Mouse (Mus musculus) neural tube, embryonic 15.5 days (tissue): ENCODE results near the gene Xaf1. TPM values are rescaled to one million over a fixed set of nuclear protein-coding genes. Genes with fewer than 3 reads are reported as not detected.

Experiments used
- ATAC-seq: fragments of 200-750 bp; cut with Nextera tagmentation; 2 replicates; pipeline ENCODE4 v1.8.0; 2017; ENCODE audit warnings: mild to moderate bottlenecking, moderate TSS enrichment, moderate library complexity; ENCODE audit not compliant: low FRiP score
- H3K27ac ChIP-seq: fragments of 300-500 bp; sonication (generic); replicated peaks from 2 replicates; pipeline ENCODE4 v1.5.1; 2015; ENCODE audit warnings: mild to moderate bottlenecking, inconsistent platforms
- H3K27me3 ChIP-seq: fragments of 300-500 bp; sonication (generic); replicated peaks from 2 replicates; pipeline ENCODE4 v1.6.1; 2015; ENCODE audit warnings: inconsistent platforms
- H3K36me3 ChIP-seq: fragments of 300-500 bp; sonication (generic); 2 replicates; pipeline ENCODE4 v1.6.1; 2015; ENCODE audit warnings: inconsistent platforms
- H3K4me1 ChIP-seq: fragments of 300-500 bp; sonication (generic); 2 replicates; pipeline ENCODE4 v1.6.1; 2015; ENCODE audit warnings: inconsistent platforms
- H3K4me2 ChIP-seq: fragments of 300-500 bp; sonication (generic); 2 replicates; pipeline ENCODE4 v1.6.1; 2015; ENCODE audit warnings: inconsistent platforms, mild to moderate bottlenecking, moderate library complexity
- H3K4me3 ChIP-seq: fragments of 300-500 bp; sonication (generic); replicated peaks from 2 replicates; pipeline ENCODE4 v1.5.1; 2015; ENCODE audit warnings: mild to moderate bottlenecking, inconsistent platforms
- H3K9ac ChIP-seq: fragments of 300-500 bp; sonication (generic); replicated peaks from 2 replicates; pipeline ENCODE4 v1.6.1; 2015; ENCODE audit warnings: mild to moderate bottlenecking, inconsistent platforms
- H3K9me3 ChIP-seq: fragments of 300-500 bp; sonication (generic); replicated peaks from 2 replicates; pipeline ENCODE4 v1.6.1; 2016; ENCODE audit warnings: inconsistent platforms
- WGBS: fragments of 180-500 bp; shearing (Covaris S2); methylation state at CpG from one replicate; pipeline ENCODE4 v1.1.7; 2015; ENCODE audit warnings: mixed read lengths; 5-methylcytosine and 5-hydroxymethylcytosine counted together
- polyA plus RNA-seq: library from polyadenylated mRNA; unstranded; fragments of >200 nt; fragmentation: Nextera tagmentation; extraction: Ambion mirVana; gene quantifications from 2 replicates; pipeline ENCODE4 v1.2.1, GENCODE M21; 2015

The Xaf1 gene
- polyA plus RNA-seq, 1 experiment from 2014 or later: 3.0 TPM

DNA sequence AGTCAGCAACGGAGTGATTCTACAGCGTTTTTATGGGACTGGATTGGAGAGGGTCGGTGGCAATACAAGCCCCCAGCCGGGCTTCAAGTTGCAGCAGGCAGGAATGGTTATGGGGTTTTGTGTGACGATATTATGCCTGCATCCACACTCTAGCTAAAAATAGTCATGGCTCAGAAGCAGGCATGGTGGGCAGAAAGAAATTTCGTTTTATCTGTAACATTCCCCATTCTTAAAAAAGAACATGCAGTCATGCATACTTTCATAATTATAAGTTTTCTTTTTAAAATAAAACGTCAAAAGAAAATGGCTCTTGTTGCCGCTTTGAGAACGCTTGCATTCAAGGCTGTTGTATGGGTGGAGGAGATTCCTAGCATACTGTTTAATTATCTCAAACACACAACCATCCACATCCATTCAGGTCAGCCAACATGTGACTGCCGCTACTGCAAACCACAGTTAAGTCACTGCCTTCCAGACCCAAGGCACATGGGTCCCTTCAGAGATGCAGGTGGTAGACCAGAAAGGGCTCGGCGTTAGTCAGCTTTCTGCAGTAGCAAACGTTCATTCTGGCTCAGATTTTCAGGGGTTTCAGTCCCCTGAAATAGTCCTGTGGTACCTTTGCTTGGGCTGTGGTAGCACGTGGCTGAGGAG lies 16.8 kb upstream of the Xaf1 start:
- Histone ChIP-seq H3K9me3 (no peaks in the 10 kb centered on the region), H3K4me1 (no peaks in the 10 kb centered on the region), H3K4me3 (no peak overlapping the region), H3K4me2 (no peak overlapping the region), H3K36me3 (no peaks in the 10 kb centered on the region), H3K27ac (no peak overlapping the region), H3K9ac (no peak overlapping the region), H3K27me3 (no peaks in the 10 kb centered on the region)
- 84% methylated on average over 14 of the region's 14 CpGs for WGBS
- no peak for ATAC-seq

GRCm38 (mm10) chr11:72285971-72286480 lies 15.4 kb upstream of the Xaf1 start:
- WGBS: 79% methylated on average over 6 of the region's 6 CpGs
- no peak overlapping the region for H3K4me3 ChIP-seq
- H3K9ac ChIP-seq: no peak overlapping the region
- no peaks in the 10 kb centered on the region for H3K4me1 ChIP-seq
- no peak overlapping the region for H3K4me2 ChIP-seq
- no peaks in the 10 kb centered on the region for H3K36me3 ChIP-seq
- no peak for ATAC-seq
- H3K9me3 ChIP-seq: no peaks in the 10 kb centered on the region
- H3K27ac ChIP-seq: no peak overlapping the region
- no peaks in the 10 kb centered on the region for H3K27me3 ChIP-seq

GRCm38 (mm10) chr11:72286651-72287050 lies 14.8 kb upstream of the Xaf1 start:
- Histone ChIP-seq H3K4me1 (no peaks in the 10 kb centered on the region), H3K4me3 (no peak overlapping the region), H3K4me2 (no peak overlapping the region), H3K27me3 (no peaks in the 10 kb centered on the region), H3K36me3 (no peaks in the 10 kb centered on the region), H3K9ac (no peak overlapping the region), H3K9me3 (no peaks in the 10 kb centered on the region), H3K27ac (no peak overlapping the region)
- ATAC-seq: no peak
- WGBS: 87% methylated on average over 3 of the region's 3 CpGs

DNA sequence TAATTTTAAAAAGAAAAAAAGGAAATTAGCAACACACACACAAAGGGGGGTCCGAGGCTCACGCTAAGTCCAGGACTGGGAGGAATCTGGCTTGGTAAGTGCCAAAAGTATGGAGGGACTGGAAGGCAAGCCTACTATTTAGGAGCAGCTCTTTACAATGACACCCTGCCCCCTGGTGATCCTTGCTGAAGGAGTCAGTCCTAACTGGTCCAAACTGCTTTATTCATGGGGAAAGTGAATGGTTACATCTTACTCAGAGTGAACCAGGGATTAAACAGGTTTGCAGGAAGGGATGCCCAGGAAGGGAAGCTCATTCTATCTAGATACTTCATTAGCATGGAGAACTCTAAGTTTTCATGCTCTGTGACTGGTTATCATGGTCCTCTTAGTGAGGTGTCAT lies 14.3 kb upstream of the Xaf1 start:
- 92% methylated on average over 2 of the region's 2 CpGs for WGBS
- Histone ChIP-seq H3K4me1 (no peaks in the 10 kb centered on the region), H3K4me2 (no peak overlapping the region), H3K36me3 (no peaks in the 10 kb centered on the region), H3K27me3 (no peaks in the 10 kb centered on the region), H3K9me3 (no peaks in the 10 kb centered on the region), H3K9ac (no peak overlapping the region), H3K4me3 (no peak overlapping the region), H3K27ac (no peak overlapping the region)
- no peak for ATAC-seq

DNA sequence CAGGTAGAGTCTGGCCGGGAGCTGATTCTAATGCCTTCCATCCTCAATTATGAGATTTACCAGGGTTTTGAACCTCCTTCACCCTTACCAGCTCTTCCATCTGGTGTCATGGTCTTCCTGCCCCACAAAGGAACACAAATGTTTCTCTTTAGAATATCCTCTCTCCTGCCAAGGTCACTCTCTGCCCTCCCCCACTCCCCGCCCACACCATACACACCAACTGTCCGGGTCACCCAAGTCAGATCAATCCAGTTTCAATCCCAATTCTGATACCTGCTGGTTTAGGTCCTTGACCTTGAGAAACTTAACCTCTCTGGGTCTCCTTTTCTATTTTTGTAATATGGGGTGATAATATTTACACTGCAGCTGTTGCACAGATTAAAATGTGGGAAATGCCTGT lies 13.9 kb upstream of the Xaf1 start:
- Histone ChIP-seq H3K27ac (no peak overlapping the region), H3K4me2 (no peak overlapping the region), H3K9ac (no peak overlapping the region), H3K36me3 (no peaks in the 10 kb centered on the region), H3K4me3 (no peak overlapping the region), H3K4me1 (no peaks in the 10 kb centered on the region), H3K27me3 (no peaks in the 10 kb centered on the region), H3K9me3 (no peaks in the 10 kb centered on the region)
- no peak for ATAC-seq
- WGBS: 93% methylated on average over 3 of the region's 3 CpGs

DNA sequence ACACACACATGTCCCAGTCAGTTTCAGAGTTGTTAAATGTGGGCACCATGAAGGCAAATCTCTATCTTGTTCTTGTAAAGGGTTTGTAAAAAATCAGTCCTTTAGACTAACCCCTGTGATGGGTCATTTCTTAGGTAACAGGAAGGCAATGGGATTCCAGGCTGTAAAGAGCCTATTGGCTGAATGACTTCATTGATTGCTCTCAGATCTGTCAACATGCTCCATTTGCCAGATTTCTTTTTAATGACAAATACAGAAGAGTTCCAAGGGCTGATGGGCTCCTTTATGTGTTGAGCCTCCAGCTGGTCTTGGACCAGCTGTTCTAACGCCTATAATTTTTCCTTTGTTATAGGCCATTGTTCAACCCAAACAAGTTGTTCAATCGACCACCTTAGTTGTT lies 8.3 kb upstream of the Xaf1 start:
- no peak overlapping the region for H3K4me3 ChIP-seq
- 68% methylated on average over 2 of the region's 2 CpGs for WGBS
- ATAC-seq: no peak

GRCm38 (mm10) chr11:72302230-72302629 lies 801 bp downstream of the Xaf1 start:
- Histone ChIP-seq H3K4me3 (no peak overlapping the region), H3K4me1 (no peaks in the 10 kb centered on the region), H3K36me3 (no peaks in the 10 kb centered on the region), H3K9me3 (no peaks in the 10 kb centered on the region), H3K9ac (no peak overlapping the region), H3K27me3 (no peaks in the 10 kb centered on the region), H3K4me2 (peak overlapping the region; percentile 23), H3K27ac (no peak overlapping the region)
- 77% methylated on average over 7 of the region's 7 CpGs for WGBS
- no peak for ATAC-seq

More for the DNA sequence above, 8.3 kb upstream of the Xaf1 start:
- Histone ChIP-seq H3K4me1 (no peaks in the 10 kb centered on the region), H3K27ac (no peak overlapping the region), H3K9ac (no peak overlapping the region), H3K36me3 (no peaks in the 10 kb centered on the region), H3K27me3 (no peaks in the 10 kb centered on the region), H3K9me3 (no peaks in the 10 kb centered on the region), H3K4me2 (no peak overlapping the region)

DNA sequence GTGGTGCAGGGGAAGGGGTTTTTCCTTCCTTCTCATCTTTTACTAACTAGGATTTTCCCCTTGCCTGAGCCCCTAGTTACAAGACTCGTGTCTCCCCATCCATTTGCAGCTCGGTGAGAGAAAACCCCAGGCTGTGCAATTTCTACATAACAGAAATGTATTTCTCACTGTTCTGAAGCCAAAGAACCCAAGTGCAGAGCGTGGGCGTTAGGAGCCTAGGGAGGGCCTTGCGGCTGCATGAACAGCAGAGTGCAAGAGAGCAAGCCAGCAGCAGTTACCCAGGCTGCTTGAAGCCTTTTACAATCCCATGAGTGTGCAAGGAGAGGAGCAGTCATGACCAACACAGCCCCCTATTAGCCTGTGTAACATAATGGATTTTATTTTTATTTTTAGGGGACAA lies 6.0 kb downstream of the Xaf1 start:
- Histone ChIP-seq H3K9ac (no peak overlapping the region), H3K9me3 (no peaks in the 10 kb centered on the region), H3K36me3 (no peaks in the 10 kb centered on the region), H3K4me1 (no peaks in the 10 kb centered on the region), H3K4me2 (no peak overlapping the region), H3K27me3 (no peaks in the 10 kb centered on the region), H3K27ac (no peak overlapping the region), H3K4me3 (no peak overlapping the region)
- 90% methylated on average over 5 of the region's 5 CpGs for WGBS
- no peak for ATAC-seq

GRCm38 (mm10) chr11:72308982-72309381 lies 7.6 kb downstream of the Xaf1 start:
- Histone ChIP-seq H3K27me3 (peaks cover 8% of the 10 kb centered on the region), H3K9ac (no peak overlapping the region), H3K27ac (no peak overlapping the region), H3K4me3 (no peak overlapping the region), H3K36me3 (no peaks in the 10 kb centered on the region), H3K4me2 (no peak overlapping the region), H3K4me1 (no peaks in the 10 kb centered on the region; the same call in 1 of the 2 replicates), H3K9me3 (no peaks in the 10 kb centered on the region)
- 79% methylated on average over 2 of the region's 2 CpGs for WGBS
- no peak for ATAC-seq

GRCm38 (mm10) chr11:72310491-72310890 lies 9.1 kb downstream of the Xaf1 start:
- H3K4me3 ChIP-seq: no peak overlapping the region
- no peaks in the 10 kb centered on the region for H3K36me3 ChIP-seq
- no peak overlapping the region for H3K4me2 ChIP-seq
- H3K9ac ChIP-seq: no peak overlapping the region
- no peak overlapping the region for H3K27ac ChIP-seq
- WGBS: 89% methylated on average over 4 of the region's 4 CpGs
- H3K9me3 ChIP-seq: no peaks in the 10 kb centered on the region
- peaks cover 23% of the 10 kb centered on the region for H3K27me3 ChIP-seq
- ATAC-seq: no peak
- peaks cover 5% of the 10 kb centered on the region; the same call in 1 of the 2 replicates for H3K4me1 ChIP-seq

DNA sequence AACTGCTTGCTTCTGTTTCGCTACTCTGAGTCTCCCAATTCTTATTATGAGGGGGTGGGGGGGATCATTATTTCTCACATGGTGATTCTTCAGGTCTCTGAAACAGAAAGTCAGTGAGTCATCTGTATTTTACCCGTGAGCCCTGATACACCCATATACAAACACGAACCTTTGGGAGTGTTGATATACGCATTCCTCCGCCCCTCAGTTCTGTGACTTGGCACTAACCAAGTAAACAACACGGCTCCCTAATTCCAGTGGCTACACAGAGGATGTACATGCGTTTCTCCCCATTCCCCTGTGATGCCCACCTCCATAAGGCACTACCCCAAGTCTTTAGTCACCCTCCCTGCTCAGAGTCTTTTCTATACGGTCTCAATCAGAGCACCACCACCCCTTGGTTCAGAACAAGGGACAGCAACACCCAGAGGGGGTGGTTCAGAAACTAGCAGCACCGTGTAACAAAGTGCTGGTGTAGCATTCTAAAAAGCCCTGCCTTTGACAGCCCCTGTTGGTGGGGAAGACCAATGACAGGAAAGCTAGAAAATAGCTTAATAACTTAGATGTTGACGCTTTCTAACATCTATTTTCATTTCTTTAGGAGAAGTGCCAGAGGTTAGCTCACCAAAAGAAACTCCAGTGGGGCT lies 10.0 kb downstream of the Xaf1 start:
- ATAC-seq: no peak
- Histone ChIP-seq H3K9me3 (no peaks in the 10 kb centered on the region), H3K36me3 (no peaks in the 10 kb centered on the region), H3K9ac (no peak overlapping the region), H3K4me2 (no peak overlapping the region), H3K27me3 (peaks cover 26% of the 10 kb centered on the region), H3K4me3 (no peak overlapping the region), H3K4me1 (peaks cover 5% of the 10 kb centered on the region; the same call in 1 of the 2 replicates), H3K27ac (no peak overlapping the region)
- 84% methylated on average over 10 of the region's 10 CpGs for WGBS

DNA sequence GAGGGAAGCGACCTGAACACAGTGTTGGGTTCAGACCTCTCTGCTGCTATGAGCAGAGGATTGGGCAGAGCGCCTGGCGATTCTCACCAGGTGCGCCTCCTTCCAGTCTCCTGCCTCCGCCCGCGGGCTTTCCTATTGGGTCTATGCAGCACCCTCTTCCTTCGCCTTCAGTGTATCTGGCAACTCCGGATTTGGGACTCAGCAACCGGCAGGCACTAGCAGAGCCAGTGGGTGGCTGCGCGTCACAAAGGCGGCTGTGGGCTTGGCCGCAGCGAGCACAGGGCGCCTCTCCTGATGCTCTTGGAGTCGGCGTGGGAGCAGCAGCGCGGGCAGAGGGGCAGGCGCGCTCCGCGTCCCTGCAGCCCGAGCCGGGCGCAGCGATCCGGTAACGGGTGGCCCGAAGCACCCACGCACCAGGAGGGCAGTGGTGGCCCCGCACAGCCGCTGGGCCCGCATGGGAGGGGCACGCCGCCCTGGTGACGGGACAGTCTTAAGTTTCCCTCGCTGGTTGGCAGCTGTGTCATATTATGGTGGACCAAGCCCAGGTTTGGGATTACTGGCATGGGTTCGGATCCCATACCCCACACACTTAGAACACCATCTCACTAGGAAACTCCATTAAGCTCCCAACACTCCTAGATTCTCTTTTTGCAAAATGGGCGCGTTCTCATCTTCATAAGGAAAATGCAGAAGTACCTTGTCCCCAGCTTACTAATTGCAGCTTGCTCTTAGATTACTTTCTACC lies 12.9 kb downstream of the Xaf1 start, which contains the start of gene Fbxo39:
Gene Fbxo39, plus strand, starts transcription at position 294 of the 745 bp plus-strand sequence.
- peaks cover 5% of the 10 kb centered on the region; the same call in 1 of the 2 replicates for H3K4me1 ChIP-seq
- H3K36me3 ChIP-seq: no peaks in the 10 kb centered on the region
- ATAC-seq: no peak
- H3K4me3 ChIP-seq: peak within 1 kb of the TSS; percentile 37
- peak within 1 kb of the TSS; percentile 32 for H3K9ac ChIP-seq
- no peak within 1 kb of the TSS for H3K27ac ChIP-seq
- peak within 1 kb of the TSS; percentile 63 for H3K4me2 ChIP-seq
- no peaks in the 10 kb centered on the region for H3K9me3 ChIP-seq
- peaks cover 26% of the 10 kb centered on the region for H3K27me3 ChIP-seq
- WGBS: 15% methylated on average over 39 of the region's 42 CpGs
